Mouse (Mus musculus): ENCODE measurements at regions not wholly inside any gene's neighbourhood (a gene's known extent, or its start where the extent isn't known, plus 50 kb on each side); places are given as distances from the start of the nearest gene placed in this dataset.

- TF ChIP-seq CTCF (conservative IDR thresholded peaks at IDR 0.05; ENCODE audit: insufficient read depth, insufficient read length, low read depth, low read length) (no peak), POLR2A (IDR thresholded peaks at IDR 0.05; ENCODE audit: low read depth, low read length) (no peak)
- Histone ChIP-seq H3K27ac (ENCODE audit: insufficient read depth, low read depth, low read length) (no peak overlapping the region), H3K36me3 (ENCODE audit: control insufficient read depth, insufficient read depth, low read length) (no peaks in the 10 kb centered on the region), H3K4me3 (ENCODE audit: insufficient read depth, low read depth, low read length) (no peak overlapping the region), H3K4me1 (ENCODE audit: control insufficient read depth, insufficient read depth, low read length) (no peaks in the 10 kb centered on the region), H3K27me3 (replicated peaks; ENCODE audit: control insufficient read depth, insufficient read depth, low read length) (no peaks in the 10 kb centered on the region)
- WGBS = 69% methylated on average over 3 of the region's 3 CpGs
- DNase-seq = no peak
Observed at GRCm38 (mm10) chr16:73374608-73375165, 1036.9 kb downstream of the Robo2 start.

- TF ChIP-seq CTCF (conservative IDR thresholded peaks at IDR 0.05; ENCODE audit: insufficient read depth, insufficient read length, low read depth, low read length) (no peak), POLR2A (IDR thresholded peaks at IDR 0.05; ENCODE audit: low read depth, low read length) (no peak)
- H3K4me3 ChIP-seq (ENCODE audit: insufficient read depth, low read depth, low read length) = no peak overlapping the region
- no peaks in the 10 kb centered on the region for H3K4me1 ChIP-seq (ENCODE audit: control insufficient read depth, insufficient read depth, low read length)
- H3K36me3 ChIP-seq (ENCODE audit: control insufficient read depth, insufficient read depth, low read length) = no peaks in the 10 kb centered on the region
- WGBS = 55% methylated on average over 10 of the region's 10 CpGs
- DNase-seq = no peak
- no peak overlapping the region for H3K27ac ChIP-seq (ENCODE audit: insufficient read depth, low read depth, low read length)
- no peaks in the 10 kb centered on the region for H3K27me3 ChIP-seq (replicated peaks; ENCODE audit: control insufficient read depth, insufficient read depth, low read length)
Observed at GRCm38 (mm10) chr16:73368607-73369233, 1042.9 kb downstream of the Robo2 start.

GRCm38 (mm10) chr16:73367926-73368325 lies 1043.7 kb downstream of the Robo2 start:
- Histone ChIP-seq H3K36me3 (ENCODE audit: control insufficient read depth, insufficient read depth, low read length) (no peaks in the 10 kb centered on the region), H3K27me3 (replicated peaks; ENCODE audit: control insufficient read depth, insufficient read depth, low read length) (no peaks in the 10 kb centered on the region), H3K4me3 (ENCODE audit: insufficient read depth, low read depth, low read length) (no peak overlapping the region), H3K27ac (ENCODE audit: insufficient read depth, low read depth, low read length) (no peak overlapping the region), H3K4me1 (ENCODE audit: control insufficient read depth, insufficient read depth, low read length) (no peaks in the 10 kb centered on the region)
- 69% methylated on average over 5 of the region's 5 CpGs for WGBS
- DNase-seq = no peak
- no peak for TF ChIP-seq POLR2A (IDR thresholded peaks at IDR 0.05; ENCODE audit: low read depth, low read length)
- no peak for TF ChIP-seq CTCF (conservative IDR thresholded peaks at IDR 0.05; ENCODE audit: insufficient read depth, insufficient read length, low read depth, low read length)

- TF ChIP-seq CTCF (conservative IDR thresholded peaks at IDR 0.05; ENCODE audit: insufficient read depth, insufficient read length, low read depth, low read length) = no peak
- no peak for TF ChIP-seq POLR2A (IDR thresholded peaks at IDR 0.05; ENCODE audit: low read depth, low read length)
- WGBS = 77% methylated on average over 17 of the region's 17 CpGs
- Histone ChIP-seq H3K27ac (ENCODE audit: insufficient read depth, low read depth, low read length) (no peak overlapping the region), H3K4me3 (ENCODE audit: insufficient read depth, low read depth, low read length) (no peak overlapping the region), H3K4me1 (ENCODE audit: control insufficient read depth, insufficient read depth, low read length) (no peaks in the 10 kb centered on the region), H3K27me3 (replicated peaks; ENCODE audit: control insufficient read depth, insufficient read depth, low read length) (no peaks in the 10 kb centered on the region), H3K36me3 (ENCODE audit: control insufficient read depth, insufficient read depth, low read length) (no peaks in the 10 kb centered on the region)
- no peak for DNase-seq
Observed at GRCm38 (mm10) chr16:73367226-73367840, 1044.3 kb downstream of the Robo2 start.

- Histone ChIP-seq H3K36me3 (ENCODE audit: control insufficient read depth, insufficient read depth, low read length) (no peaks in the 10 kb centered on the region), H3K4me3 (ENCODE audit: insufficient read depth, low read depth, low read length) (no peak overlapping the region), H3K27ac (ENCODE audit: insufficient read depth, low read depth, low read length) (no peak overlapping the region), H3K4me1 (ENCODE audit: control insufficient read depth, insufficient read depth, low read length) (no peaks in the 10 kb centered on the region), H3K27me3 (replicated peaks; ENCODE audit: control insufficient read depth, insufficient read depth, low read length) (no peaks in the 10 kb centered on the region)
- DNase-seq = peak; percentile 4
- TF ChIP-seq POLR2A (IDR thresholded peaks at IDR 0.05; ENCODE audit: low read depth, low read length) (no peak), CTCF (conservative IDR thresholded peaks at IDR 0.05; ENCODE audit: insufficient read depth, insufficient read length, low read depth, low read length) (no peak)
- 14% methylated on average over 5 of the region's 5 CpGs for WGBS
Observed at GRCm38 (mm10) chr16:73350698-73351097, 1042.6 kb downstream of the Robo1 start.

GRCm38 (mm10) chr16:73343941-73344340 lies 1035.8 kb downstream of the Robo1 start:
- WGBS = 98% methylated on average over 1 of the region's 1 CpGs
- DNase-seq = no peak
- Histone ChIP-seq H3K4me3 (ENCODE audit: insufficient read depth, low read depth, low read length) (no peak overlapping the region), H3K4me1 (ENCODE audit: control insufficient read depth, insufficient read depth, low read length) (no peaks in the 10 kb centered on the region), H3K27ac (ENCODE audit: insufficient read depth, low read depth, low read length) (no peak overlapping the region), H3K27me3 (replicated peaks; ENCODE audit: control insufficient read depth, insufficient read depth, low read length) (no peaks in the 10 kb centered on the region), H3K36me3 (ENCODE audit: control insufficient read depth, insufficient read depth, low read length) (no peaks in the 10 kb centered on the region)
- TF ChIP-seq CTCF (conservative IDR thresholded peaks at IDR 0.05; ENCODE audit: insufficient read depth, insufficient read length, low read depth, low read length) (no peak), POLR2A (IDR thresholded peaks at IDR 0.05; ENCODE audit: low read depth, low read length) (no peak)

GRCm38 (mm10) chr16:73343531-73343930 lies 1035.4 kb downstream of the Robo1 start:
- H3K27me3 ChIP-seq (replicated peaks; ENCODE audit: control insufficient read depth, insufficient read depth, low read length) = no peaks in the 10 kb centered on the region
- no peaks in the 10 kb centered on the region for H3K36me3 ChIP-seq (ENCODE audit: control insufficient read depth, insufficient read depth, low read length)
- no peak overlapping the region for H3K27ac ChIP-seq (ENCODE audit: insufficient read depth, low read depth, low read length)
- WGBS = 79% methylated on average over 3 of the region's 3 CpGs
- TF ChIP-seq POLR2A (IDR thresholded peaks at IDR 0.05; ENCODE audit: low read depth, low read length) (no peak), CTCF (conservative IDR thresholded peaks at IDR 0.05; ENCODE audit: insufficient read depth, insufficient read length, low read depth, low read length) (no peak)
- H3K4me3 ChIP-seq (ENCODE audit: insufficient read depth, low read depth, low read length) = no peak overlapping the region
- no peaks in the 10 kb centered on the region for H3K4me1 ChIP-seq (ENCODE audit: control insufficient read depth, insufficient read depth, low read length)
- DNase-seq = no peak
